Mouse (Mus musculus) heart, postnatal 10 days (tissue): Measurements from ENCODE around the gene Gm16513. TPM values are rescaled to one million over a fixed set of nuclear protein-coding genes. Genes with fewer than 3 reads are reported as not detected.
"Not testable (repeated sequence)": the region's sequence is repeated elsewhere in the genome, so short reads cannot be mapped to it uniquely, and the experiment has no call there.

Experiments used
- DNase-seq, 2 experiments: peaks; one replicate each; pipeline ENCODE4 v3.0.0; 2021
- intact Hi-C: fragments of 180-260 bp; cut with DNase I; formaldehyde crosslinking; loops from one replicate; pipeline ENCODE4 v1.15.1; 2025
- total RNA-seq, 2 experiments: library from RNA; stranded (reverse); gene quantifications; 2 replicates each; pipeline ENCODE4 v1.2.3; 2021

Gene Gm16513
- not detected for total RNA-seq

- intact Hi-C loops, DNase-seq: not testable (repeated sequence)
Measured at GRCm38 (mm10) chr5:95182324-95182723, at the start of gene Gm16513. Gene Gm16513, plus strand, starts transcription at chr5:95182624.

Other genes starting within 250 kb of the Gm16513 start
- not detected for gene Gm6367, start 194.0 kb upstream of the Gm16513 start, total RNA-seq
- gene Gm7942, start 75.7 kb upstream of the Gm16513 start, total RNA-seq: not detected
- not detected for gene Gm10424, start 90.1 kb downstream of the Gm16513 start, total RNA-seq
- gene Gm3259, start 123.3 kb downstream of the Gm16513 start, total RNA-seq: not detected